Mouse (Mus musculus): ENCODE results near the gene Car7. TPM values are rescaled to one million over a fixed set of nuclear protein-coding genes. Genes with fewer than 3 reads are reported as not detected.

Gene Car7
- total and polyA plus RNA-seq, 2 experiments from 2014 or later: 2.3 to 3.5 TPM

DNA sequence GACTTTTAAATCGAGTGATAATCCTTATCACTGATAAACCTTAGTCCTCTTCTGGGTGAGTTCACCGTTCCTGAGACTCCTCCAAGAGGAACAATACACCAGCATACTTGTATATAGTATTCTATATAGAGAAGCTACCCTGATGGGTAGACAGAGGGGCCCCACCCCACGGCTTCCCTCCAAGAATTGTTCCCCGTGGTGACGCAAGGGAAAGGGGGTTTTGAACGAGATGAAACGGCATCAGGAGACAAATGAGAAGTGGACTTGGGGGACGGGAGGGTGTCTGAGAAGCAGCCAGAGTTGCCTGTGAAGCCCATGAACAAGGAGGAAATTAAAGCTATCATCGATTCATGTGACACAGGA lies 271 bp downstream of the Car7 start:
- no peak for DNase-seq (ENCODE audit: low spot score)
- peak overlapping the region; percentile 84; the same call in 1 of the 2 replicates for H3K27ac ChIP-seq
- 0 out of 2 replicates have a peak, but pooled peaks cover 1% of the 10 kb centered on the region for H3K36me3 ChIP-seq (ENCODE audit: insufficient read depth, low read length)
- ATAC-seq: peak; percentile 72
- peaks cover 19% of the 10 kb centered on the region for H3K4me1 ChIP-seq (ENCODE audit: insufficient read depth, low read length)
- WGBS: 8% methylated on average over 9 of the region's 9 CpGs
- peak overlapping the region; percentile 95 for H3K4me3 ChIP-seq (ENCODE audit: low read length)
- TF ChIP-seq CTCF (IDR thresholded peaks at IDR 0.05; ENCODE audit: low read depth): no peak
- H3K9ac ChIP-seq (replicated peaks; ENCODE audit: low read length): peak overlapping the region; percentile 87
- H3K4me2 ChIP-seq (ENCODE audit: low read depth, low read length): peak overlapping the region; percentile 88
- no peaks in the 10 kb centered on the region for H3K9me3 ChIP-seq (ENCODE audit: low read length)
- no peaks in the 10 kb centered on the region; the same call in 1 of the 2 replicates for H3K27me3 ChIP-seq (ENCODE audit: insufficient read depth, low read length)

GRCm38 (mm10) chr8:104535378-104535777 lies 889 bp downstream of the Car7 start:
- peak overlapping the region; percentile 95; the same call in 1 of the 2 replicates for H3K4me3 ChIP-seq (ENCODE audit: low read length)
- no peak overlapping the region for H3K9ac ChIP-seq (replicated peaks; ENCODE audit: low read length)
- peaks cover 4% of the 10 kb centered on the region; the same call in 1 of the 2 replicates for H3K27me3 ChIP-seq (ENCODE audit: insufficient read depth, low read length)
- peak overlapping the region; percentile 88 for H3K4me2 ChIP-seq (ENCODE audit: low read depth, low read length)
- H3K36me3 ChIP-seq (ENCODE audit: insufficient read depth, low read length): no peaks in the 10 kb centered on the region
- DNase-seq (ENCODE audit: low spot score) (no peak), ATAC-seq (no peak)
- TF ChIP-seq CTCF (IDR thresholded peaks at IDR 0.05; ENCODE audit: low read depth): no peak
- peaks cover 19% of the 10 kb centered on the region for H3K4me1 ChIP-seq (ENCODE audit: insufficient read depth, low read length)
- H3K27ac ChIP-seq: no peak overlapping the region
- no peaks in the 10 kb centered on the region for H3K9me3 ChIP-seq (ENCODE audit: low read length)
- WGBS: 41% methylated on average over 7 of the region's 7 CpGs

DNA sequence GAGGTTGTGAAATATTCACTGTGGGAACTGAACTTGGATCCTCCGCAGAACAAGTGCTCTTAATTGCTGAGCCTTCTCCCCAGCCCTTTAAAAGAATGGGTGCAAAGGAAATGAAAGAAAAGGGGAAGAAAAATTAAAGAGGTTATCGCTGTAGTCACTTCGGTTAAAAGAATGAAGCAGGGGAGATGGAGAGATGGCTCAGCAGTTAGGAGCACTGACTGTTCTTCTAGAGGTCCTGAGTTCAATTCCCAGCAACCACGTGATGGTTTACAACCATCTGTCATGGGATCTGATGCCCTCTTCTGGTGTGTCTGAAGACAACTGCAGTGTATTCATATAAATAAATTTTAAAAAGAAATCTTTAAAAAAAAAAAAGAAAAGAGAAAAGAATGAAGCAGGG lies 1.5 kb downstream of the Car7 start:
- Histone ChIP-seq H3K27me3 (ENCODE audit: insufficient read depth, low read length) (peaks cover 9% of the 10 kb centered on the region; the same call in 1 of the 2 replicates), H3K36me3 (ENCODE audit: insufficient read depth, low read length) (no peaks in the 10 kb centered on the region), H3K27ac (no peak overlapping the region), H3K4me1 (ENCODE audit: insufficient read depth, low read length) (peaks cover 22% of the 10 kb centered on the region), H3K4me2 (ENCODE audit: low read depth, low read length) (no peak overlapping the region), H3K9ac (replicated peaks; ENCODE audit: low read length) (no peak overlapping the region), H3K4me3 (ENCODE audit: low read length) (no peak overlapping the region), H3K9me3 (ENCODE audit: low read length) (no peaks in the 10 kb centered on the region)
- no peak for TF ChIP-seq CTCF (IDR thresholded peaks at IDR 0.05; ENCODE audit: low read depth)
- ATAC-seq (no peak), DNase-seq (ENCODE audit: low spot score) (no peak)
- WGBS: 85% methylated on average over 4 of the region's 4 CpGs

DNA sequence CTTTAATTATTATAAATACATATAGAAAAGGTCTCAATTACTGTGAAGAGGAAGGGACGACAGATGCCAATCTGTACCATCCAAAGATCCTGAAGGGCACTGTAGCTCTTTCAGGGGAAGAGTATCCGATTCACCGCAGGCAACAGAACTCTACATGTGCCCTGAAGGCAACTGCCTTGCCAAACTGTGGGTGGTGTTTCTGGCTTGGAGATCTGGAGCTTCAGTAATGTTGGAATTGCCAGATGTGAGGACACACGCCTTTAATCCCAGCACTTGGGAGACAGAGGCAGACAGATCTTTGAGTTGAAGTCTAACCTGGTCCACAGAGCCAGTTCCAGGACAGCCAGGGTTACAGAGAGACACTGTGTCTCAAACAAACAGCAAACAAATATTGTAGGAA lies 4.4 kb downstream of the Car7 start:
- H3K4me3 ChIP-seq (ENCODE audit: low read length): no peak overlapping the region
- no peak overlapping the region for H3K4me2 ChIP-seq (ENCODE audit: low read depth, low read length)
- 88% methylated on average over 4 of the region's 4 CpGs for WGBS
- no peaks in the 10 kb centered on the region for H3K36me3 ChIP-seq (ENCODE audit: insufficient read depth, low read length)
- TF ChIP-seq CTCF (IDR thresholded peaks at IDR 0.05; ENCODE audit: low read depth): no peak
- H3K27me3 ChIP-seq (ENCODE audit: insufficient read depth, low read length): peaks cover 24% of the 10 kb centered on the region; the same call in 1 of the 2 replicates
- H3K27ac ChIP-seq: no peak overlapping the region
- no peak for ATAC-seq
- no peak for DNase-seq (ENCODE audit: low spot score)
- no peaks in the 10 kb centered on the region for H3K9me3 ChIP-seq (ENCODE audit: low read length)
- peaks cover 14% of the 10 kb centered on the region; the same call in 1 of the 2 replicates for H3K4me1 ChIP-seq (ENCODE audit: insufficient read depth, low read length)
- no peak overlapping the region for H3K9ac ChIP-seq (replicated peaks; ENCODE audit: low read length)

- Histone ChIP-seq H3K4me2 (ENCODE audit: low read depth, low read length) (no peak overlapping the region), H3K36me3 (ENCODE audit: insufficient read depth, low read length) (no peaks in the 10 kb centered on the region), H3K9me3 (ENCODE audit: low read length) (no peaks in the 10 kb centered on the region), H3K4me1 (ENCODE audit: insufficient read depth, low read length) (peaks cover 14% of the 10 kb centered on the region; the same call in 1 of the 2 replicates), H3K27me3 (ENCODE audit: insufficient read depth, low read length) (peaks cover 24% of the 10 kb centered on the region; the same call in 1 of the 2 replicates), H3K4me3 (ENCODE audit: low read length) (no peak overlapping the region), H3K9ac (replicated peaks; ENCODE audit: low read length) (no peak overlapping the region), H3K27ac (no peak overlapping the region)
- TF ChIP-seq CTCF (IDR thresholded peaks at IDR 0.05; ENCODE audit: low read depth): no peak
- no peak for DNase-seq (ENCODE audit: low spot score)
- WGBS: 75% methylated on average over 2 of the region's 2 CpGs
- ATAC-seq: no peak
Observed at GRCm38 (mm10) chr8:104539566-104539965, 5.1 kb downstream of the Car7 start.

- peaks cover 8% of the 10 kb centered on the region; the same call in 1 of the 2 replicates for H3K4me1 ChIP-seq (ENCODE audit: insufficient read depth, low read length)
- no peaks in the 10 kb centered on the region for H3K36me3 ChIP-seq (ENCODE audit: insufficient read depth, low read length)
- DNase-seq (ENCODE audit: low spot score): no peak
- peak overlapping the region; percentile 99 for H3K4me2 ChIP-seq (ENCODE audit: low read depth, low read length)
- H3K9ac ChIP-seq (replicated peaks; ENCODE audit: low read length): peak overlapping the region; percentile 57; the same call in 1 of the 2 replicates
- no peak overlapping the region for H3K27ac ChIP-seq
- H3K9me3 ChIP-seq (ENCODE audit: low read length): no peaks in the 10 kb centered on the region
- no peak for ATAC-seq
- H3K27me3 ChIP-seq (ENCODE audit: insufficient read depth, low read length): peaks cover 24% of the 10 kb centered on the region; the same call in 1 of the 2 replicates
- WGBS: 46% methylated on average over 7 of the region's 7 CpGs
- TF ChIP-seq CTCF (IDR thresholded peaks at IDR 0.05; ENCODE audit: low read depth): no peak
- H3K4me3 ChIP-seq (ENCODE audit: low read length): peak overlapping the region; percentile 60
Observed at GRCm38 (mm10) chr8:104540238-104540637, 5.7 kb downstream of the Car7 start.
